Mouse (Mus musculus) gonadal fat pad, adult 2 months (tissue): ENCODE data around the gene Pik3cb. TPM values are rescaled to one million over a fixed set of nuclear protein-coding genes. Genes with fewer than 3 reads are reported as not detected.

Experiments
- DNase-seq: peaks from one replicate; pipeline ENCODE4 v3.0.0-alpha.2; 2012; ENCODE audit warnings: low read depth
- polyA plus RNA-seq: library from polyadenylated mRNA; depleted of rRNA; stranded (reverse); fragments of >200 nt; gene quantifications from 2 replicates; pipeline ENCODE4 v1.2.3, GENCODE M21; 2012; rRNA removed

Pik3cb gene
- polyA plus RNA-seq, result 7.7 and 8.6 TPM in 2 replicates

- no peak for DNase-seq
Measured at GRCm38 (mm10) chr9:99140063-99140882, at the start of gene Pik3cb. Pik3cb (minus strand) TSS chr9:99140621.

GRCm38 (mm10) chr9:99183043-99183670 is 42.7 kb upstream of the Pik3cb start:
- DNase-seq, result no peak

GRCm38 (mm10) chr9:99182121-99182520 is 41.7 kb upstream of the Pik3cb start:
- DNase-seq, result no peak

DNA sequence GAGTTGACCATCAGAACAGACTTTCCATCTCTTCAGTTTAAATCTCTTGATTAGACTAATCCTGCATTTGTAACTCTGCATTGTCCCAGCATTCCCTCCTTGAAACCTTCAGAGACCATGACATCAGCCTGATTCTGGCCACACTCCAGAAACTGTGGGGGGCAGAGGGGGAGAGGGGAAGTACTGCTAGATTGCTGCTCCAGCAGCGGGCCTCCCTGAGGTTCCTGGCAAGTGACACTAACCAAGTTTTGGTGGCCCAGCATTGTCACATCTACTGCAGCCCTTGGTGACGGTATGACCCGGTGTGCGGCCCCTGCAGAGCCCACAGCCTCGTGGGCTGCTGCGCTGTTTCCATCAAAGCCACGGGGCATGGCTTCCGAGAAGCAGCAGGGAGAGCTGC is 39.9 kb upstream of the Pik3cb start:
- no peak for DNase-seq

DNA sequence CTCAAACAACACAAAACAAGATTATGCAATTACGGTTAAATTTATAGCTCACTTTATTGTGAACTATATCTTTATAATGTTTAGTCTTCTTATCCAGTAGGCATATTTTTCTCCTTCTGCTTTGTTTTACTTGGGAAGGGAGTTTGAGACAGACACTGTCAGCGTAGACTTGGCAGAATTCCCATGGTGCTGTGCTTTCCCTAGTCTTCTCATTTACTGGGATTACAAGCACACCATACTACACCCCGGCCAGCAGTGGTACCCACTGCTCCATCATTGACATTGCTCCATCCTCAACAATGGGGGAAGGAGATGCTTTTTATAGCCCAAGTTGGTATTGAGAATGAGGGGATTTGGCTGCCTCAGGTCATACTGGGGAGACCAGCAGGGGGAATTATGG is 38.3 kb upstream of the Pik3cb start:
- DNase-seq, result no peak

- DNase-seq, result no peak
Measured at GRCm38 (mm10) chr9:99175774-99176173, 35.4 kb upstream of the Pik3cb start.

DNA sequence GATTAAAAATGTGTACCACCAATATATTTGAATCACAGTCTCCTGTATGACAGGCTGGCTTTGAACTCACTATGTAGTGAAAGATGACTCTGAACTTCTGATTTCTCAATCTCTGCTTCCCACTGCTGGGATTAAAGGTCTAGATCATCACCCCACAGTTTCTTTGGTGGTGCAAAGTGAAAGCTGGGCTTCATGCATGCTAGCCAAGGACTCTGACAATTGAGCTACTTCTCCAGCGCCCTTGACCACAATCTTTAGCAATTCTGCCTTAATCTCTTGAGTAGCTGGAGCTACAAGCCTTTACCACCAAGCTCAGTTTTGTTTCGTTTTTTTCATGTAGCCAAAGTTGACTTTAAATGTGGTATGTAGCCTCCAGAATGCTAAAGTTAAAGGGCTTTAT is 32.4 kb upstream of the Pik3cb start:
- DNase-seq, result no peak

DNA sequence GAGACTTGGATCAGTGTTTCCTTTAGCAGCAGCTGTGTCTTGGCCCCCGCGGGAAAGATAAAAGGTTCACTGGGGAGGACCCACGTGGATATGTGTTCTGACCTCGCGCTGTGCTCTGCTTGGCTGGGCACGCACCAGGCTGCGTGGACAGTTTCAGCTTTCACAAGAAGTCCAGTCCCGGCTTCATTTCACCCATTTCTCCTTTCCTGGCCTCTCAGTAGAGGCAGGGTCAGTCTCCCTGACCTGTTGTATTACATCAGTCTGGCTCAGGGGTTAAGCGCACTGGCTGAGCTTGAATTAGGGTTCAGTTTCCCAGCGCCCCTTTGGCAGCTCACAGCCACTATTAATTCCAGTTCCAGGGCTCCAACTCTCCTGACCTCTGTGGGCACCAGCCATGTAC is 30.8 kb upstream of the Pik3cb start:
- no peak for DNase-seq

DNA sequence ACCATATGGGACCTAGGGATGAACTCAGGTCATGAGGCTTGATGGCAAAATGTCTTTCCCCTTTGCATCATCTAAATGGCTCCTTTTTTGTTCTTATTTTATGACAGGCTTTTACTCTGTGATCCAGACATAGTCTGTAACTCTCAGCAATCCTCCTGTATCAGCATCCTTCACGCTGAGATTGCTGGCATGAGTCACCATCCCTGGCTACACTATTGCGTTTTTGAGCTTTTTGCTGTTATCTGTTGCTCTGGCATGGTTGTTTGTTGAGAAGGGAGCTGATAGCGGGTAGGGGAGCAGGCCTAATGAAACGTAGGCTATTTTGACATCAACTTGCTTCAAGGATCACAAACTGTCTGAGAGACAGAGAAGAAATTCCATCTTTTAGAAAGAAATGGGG is 28.6 kb upstream of the Pik3cb start:
- DNase-seq, result no peak

DNA sequence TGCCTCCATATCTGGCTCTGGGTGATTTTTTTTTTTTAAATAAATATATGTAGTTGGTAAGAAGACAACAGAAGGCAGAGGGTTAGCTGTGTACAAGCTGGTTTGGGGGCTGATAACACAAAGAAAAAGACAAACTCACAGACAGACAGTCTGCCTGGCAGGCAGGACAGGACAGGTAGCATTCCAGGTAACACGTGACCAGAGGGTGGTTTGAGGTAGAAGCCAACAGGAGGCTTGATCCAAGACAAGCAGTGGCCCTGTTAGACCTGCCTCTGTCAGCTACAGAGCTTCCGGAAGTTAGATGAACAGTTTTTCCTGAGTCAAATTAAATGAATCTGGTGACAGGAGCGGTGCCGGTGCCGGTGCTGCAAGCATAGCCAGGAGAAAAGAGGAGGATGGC is 26.5 kb upstream of the Pik3cb start:
- DNase-seq, result peak; percentile 63

DNA sequence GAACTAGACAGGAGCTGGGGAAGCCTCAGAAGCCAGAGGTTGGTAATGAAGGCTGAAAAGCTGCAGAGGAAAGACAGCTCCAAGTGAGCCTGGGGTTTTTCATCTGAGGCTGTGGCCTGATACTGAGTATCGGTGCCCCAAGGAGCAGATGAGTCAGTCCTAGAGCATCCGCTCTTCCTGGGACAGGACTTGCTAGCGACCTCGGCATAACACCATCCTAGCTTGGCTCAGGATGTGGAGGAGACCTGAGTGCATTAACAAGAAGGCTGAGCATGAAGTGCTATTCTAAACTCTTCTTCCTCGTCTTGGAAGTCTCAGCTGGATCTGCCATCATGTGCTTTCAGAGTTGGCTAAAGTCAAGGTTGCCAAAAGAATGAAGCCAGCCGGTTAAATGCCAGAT is 25.5 kb upstream of the Pik3cb start:
- no peak for DNase-seq

DNA sequence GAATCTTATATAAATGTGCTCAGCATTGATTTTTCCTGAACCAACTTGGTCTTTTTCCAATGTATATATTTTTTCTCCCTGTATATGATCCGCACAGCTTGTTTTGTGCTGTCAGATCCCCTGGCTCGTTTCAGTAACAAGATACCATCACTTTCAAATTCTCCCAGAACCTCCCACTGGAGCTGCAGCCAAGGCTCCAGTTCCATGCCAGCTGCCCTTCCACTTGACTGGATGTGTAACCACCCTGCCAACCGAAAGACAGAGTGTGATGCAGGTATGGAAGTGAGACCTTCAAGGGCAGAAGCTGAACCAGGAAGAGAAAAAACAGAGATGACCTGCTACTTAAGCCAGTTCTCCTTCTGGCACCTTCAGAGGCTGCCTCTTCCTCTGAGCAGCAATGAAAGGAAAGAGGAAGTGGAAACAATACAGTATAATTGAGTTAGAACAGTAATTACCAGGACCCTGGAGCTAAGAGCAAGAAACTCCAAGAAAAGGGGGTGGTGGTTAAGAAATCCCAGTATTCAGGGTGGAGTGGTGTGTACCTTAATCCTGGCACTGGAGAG is 24.3 kb upstream of the Pik3cb start:
- DNase-seq, result no peak

GRCm38 (mm10) chr9:99164148-99164503 is 23.7 kb upstream of the Pik3cb start:
- no peak for DNase-seq

- no peak for DNase-seq
Measured at GRCm38 (mm10) chr9:99163420-99164147, 23.2 kb upstream of the Pik3cb start.

GRCm38 (mm10) chr9:99162839-99163238 is 22.4 kb upstream of the Pik3cb start:
- no peak for DNase-seq

GRCm38 (mm10) chr9:99160780-99161179 is 20.4 kb upstream of the Pik3cb start:
- no peak for DNase-seq

GRCm38 (mm10) chr9:99159932-99160331 is 19.5 kb upstream of the Pik3cb start:
- no peak for DNase-seq

- no peak for DNase-seq
Measured at GRCm38 (mm10) chr9:99158708-99159107, 18.3 kb upstream of the Pik3cb start.

DNA sequence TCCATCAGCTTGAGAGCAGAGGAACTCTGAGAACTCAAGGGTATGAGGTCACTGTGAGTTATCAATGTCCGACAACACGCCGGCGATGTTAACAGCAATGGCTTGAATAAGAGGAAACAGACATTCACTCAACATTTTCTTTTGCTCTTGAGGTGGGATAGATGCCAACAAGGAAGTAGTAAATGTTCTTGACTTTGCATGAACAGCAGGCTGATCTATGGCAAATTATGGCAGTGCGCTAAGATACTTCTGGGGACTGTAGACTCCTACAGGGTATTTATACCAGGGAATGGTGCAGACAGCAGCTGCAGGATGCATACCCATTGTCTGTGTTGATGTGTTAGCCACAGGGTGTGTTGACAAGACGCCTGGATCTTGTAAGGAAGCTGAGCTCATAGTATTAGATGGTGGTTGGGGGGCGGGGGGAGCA is 17.8 kb upstream of the Pik3cb start:
- DNase-seq, result no peak

- DNase-seq, result no peak
Measured at GRCm38 (mm10) chr9:99153655-99154054, 13.2 kb upstream of the Pik3cb start.

GRCm38 (mm10) chr9:99152699-99153490 is 12.5 kb upstream of the Pik3cb start:
- DNase-seq, result no peak
